Mouse (Mus musculus) embryonic facial prominence, embryonic 11.5 days (tissue): ENCODE measurements at regions not wholly inside any gene's neighbourhood (a gene's known extent, or its start where the extent isn't known, plus 50 kb on each side); places are given as distances from the start of the nearest gene placed in this dataset.
"Not testable (repeated sequence)": the region's sequence is repeated elsewhere in the genome, so short reads cannot be mapped to it uniquely, and the experiment has no call there.

Experiments used
- ATAC-seq: fragments of 200-750 bp; cut with Nextera tagmentation; replicated peaks from 2 replicates; pipeline ENCODE4 v1.8.0; 2017; ENCODE audit warnings: low read depth; ENCODE audit not compliant: insufficient number of reproducible peaks, low FRiP score, low TSS enrichment
- DNase-seq: peaks from one replicate; pipeline ENCODE4 v3.0.0-alpha.2; 2015; ENCODE audit warnings: low spot score
- H3K27ac ChIP-seq: fragments of 300-500 bp; sonication (generic); replicated peaks from 2 replicates; pipeline ENCODE4 v1.5.1; 2014; ENCODE audit warnings: mild to moderate bottlenecking, low read depth, low read length, control low read depth
- H3K27me3 ChIP-seq: fragments of 300-500 bp; sonication (generic); 2 replicates; pipeline ENCODE4 v1.6.1; 2014; ENCODE audit warnings: mild to moderate bottlenecking, low read length, moderate library complexity, mixed read lengths; ENCODE audit not compliant: control insufficient read depth, insufficient read depth
- H3K36me3 ChIP-seq: fragments of 300-500 bp; sonication (generic); replicated peaks from 2 replicates; pipeline ENCODE4 v1.6.1; 2014; ENCODE audit warnings: low read depth, mild to moderate bottlenecking, low read length, moderate library complexity, mixed read lengths; ENCODE audit not compliant: control insufficient read depth, insufficient read depth
- H3K4me1 ChIP-seq: fragments of 300-500 bp; sonication (generic); 2 replicates; pipeline ENCODE4 v1.6.1; 2014; ENCODE audit warnings: low read length, mixed read lengths; ENCODE audit not compliant: control insufficient read depth, insufficient read depth
- H3K4me2 ChIP-seq: fragments of 300-500 bp; sonication (generic); 2 replicates; pipeline ENCODE4 v1.6.1; 2014; ENCODE audit warnings: low read depth, mild to moderate bottlenecking, control low read depth, low read length, moderate library complexity
- H3K4me3 ChIP-seq: fragments of 300-500 bp; sonication (generic); 2 replicates; pipeline ENCODE4 v1.5.1; 2014; ENCODE audit warnings: low read depth, low read length, control low read depth
- H3K9ac ChIP-seq: fragments of 300-500 bp; sonication (generic); replicated peaks from 2 replicates; pipeline ENCODE4 v1.6.1; 2014; ENCODE audit warnings: mild to moderate bottlenecking, control low read depth, low read length
- H3K9me3 ChIP-seq: fragments of 300-500 bp; sonication (generic); replicated peaks from 2 replicates; pipeline ENCODE4 v1.6.1; 2016; ENCODE audit warnings: mild to moderate bottlenecking, low read length, inconsistent platforms, mixed read lengths; ENCODE audit not compliant: control insufficient read depth
- WGBS: fragments of 180-500 bp; shearing (Covaris S2); extraction: QIAGEN DNeasy Blood & Tissue Kit; methylation state at CpG from one replicate; pipeline ENCODE4 v1.1.7; 2014; 5-methylcytosine and 5-hydroxymethylcytosine counted together

DNA sequence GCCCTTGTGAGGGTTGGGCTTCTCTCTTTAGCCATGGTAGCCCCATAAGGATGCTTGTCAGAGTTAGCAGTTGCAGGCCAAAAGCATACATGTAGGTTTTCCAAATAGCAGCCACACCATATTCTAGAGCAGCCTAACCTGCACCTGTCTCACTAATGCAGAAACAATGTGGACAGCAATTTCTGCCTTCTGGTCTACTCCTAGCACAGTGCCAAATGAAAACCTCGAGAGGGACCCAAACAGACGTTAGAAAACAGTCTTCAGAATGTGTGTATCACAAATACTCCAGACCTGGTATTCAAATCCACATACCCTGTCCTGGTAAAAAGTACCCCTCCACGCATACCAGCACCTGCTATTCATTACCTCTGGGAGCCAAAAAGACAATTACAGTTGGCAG, 368.9 kb upstream of the Ngly1 start:
- no peaks in the 10 kb centered on the region for H3K9me3 ChIP-seq
- H3K27me3 ChIP-seq: no peaks in the 10 kb centered on the region
- no peak overlapping the region for H3K9ac ChIP-seq
- H3K4me2 ChIP-seq: no peak overlapping the region
- no peak overlapping the region for H3K4me3 ChIP-seq
- H3K27ac ChIP-seq: no peak overlapping the region
- H3K36me3 ChIP-seq: no peaks in the 10 kb centered on the region
- 84% methylated on average over 3 of the region's 3 CpGs for WGBS
- H3K4me1 ChIP-seq: no peaks in the 10 kb centered on the region
- no peak for ATAC-seq
- DNase-seq: no peak

DNA sequence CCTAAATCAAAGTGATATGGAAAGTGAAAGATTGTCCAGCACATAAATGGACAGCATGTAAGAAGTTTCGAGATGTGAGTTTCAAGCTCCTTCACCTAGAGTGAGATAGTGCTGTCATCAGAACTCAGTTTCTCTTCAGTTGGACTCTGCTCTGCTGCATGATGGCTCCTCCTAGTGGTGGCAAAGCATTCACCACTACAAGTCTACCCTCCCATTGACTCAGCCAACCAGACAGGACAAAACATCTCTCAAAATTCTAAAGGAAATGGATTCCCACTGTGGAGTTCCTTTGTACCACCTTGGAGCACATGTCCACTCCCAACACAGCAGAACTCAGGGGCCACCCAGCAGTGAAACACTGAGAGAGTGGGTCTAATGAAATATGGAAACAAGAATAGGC, 367.8 kb upstream of the Ngly1 start:
- Histone ChIP-seq H3K4me1 (no peaks in the 10 kb centered on the region), H3K27me3 (no peaks in the 10 kb centered on the region), H3K4me3 (no peak overlapping the region), H3K9ac (no peak overlapping the region), H3K27ac (no peak overlapping the region), H3K4me2 (no peak overlapping the region), H3K9me3 (no peaks in the 10 kb centered on the region), H3K36me3 (no peaks in the 10 kb centered on the region)
- DNase-seq: peak; percentile 38
- no peak for ATAC-seq
- WGBS: 87% methylated on average over 1 of the region's 1 CpGs

DNA sequence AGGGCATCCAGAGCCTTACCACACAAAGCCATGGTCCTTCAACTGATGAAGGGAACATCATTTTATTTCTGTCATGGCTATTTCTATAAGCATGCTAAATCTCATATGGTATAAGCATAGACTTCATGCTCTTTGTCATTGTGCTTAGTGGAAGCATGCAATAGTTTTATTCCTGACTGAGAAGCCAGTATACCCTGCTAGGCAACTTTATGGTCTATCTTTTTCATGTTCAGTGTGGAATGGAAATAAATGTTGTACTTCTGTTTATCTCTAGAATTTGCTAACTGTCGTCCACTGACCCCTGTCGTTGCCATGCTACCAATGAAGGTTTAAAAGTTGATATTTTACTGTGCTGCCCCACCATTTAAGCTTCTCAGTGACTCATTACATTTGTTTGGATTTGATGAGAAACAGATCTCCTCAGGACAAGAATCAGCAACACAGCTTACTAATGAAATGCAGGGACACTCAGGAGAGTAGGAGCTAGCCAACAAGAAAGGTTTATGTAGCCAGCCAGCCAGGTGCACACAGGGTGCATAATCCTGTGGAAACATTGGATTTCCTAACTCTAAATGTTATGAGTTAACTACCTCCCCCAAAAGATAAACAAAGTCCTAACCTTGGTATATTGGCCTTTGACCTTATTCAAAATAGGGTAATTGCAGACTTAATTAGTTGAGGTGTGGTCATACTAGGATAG, 364.3 kb upstream of the Ngly1 start:
- no peak overlapping the region for H3K4me3 ChIP-seq
- H3K27ac ChIP-seq: no peak overlapping the region
- no peaks in the 10 kb centered on the region for H3K9me3 ChIP-seq
- DNase-seq (peak; percentile 16), ATAC-seq (no peak)
- H3K27me3 ChIP-seq: no peaks in the 10 kb centered on the region
- 47% methylated on average over 2 of the region's 2 CpGs for WGBS
- no peaks in the 10 kb centered on the region for H3K36me3 ChIP-seq
- no peak overlapping the region for H3K9ac ChIP-seq
- no peaks in the 10 kb centered on the region for H3K4me1 ChIP-seq
- no peak overlapping the region for H3K4me2 ChIP-seq

DNA sequence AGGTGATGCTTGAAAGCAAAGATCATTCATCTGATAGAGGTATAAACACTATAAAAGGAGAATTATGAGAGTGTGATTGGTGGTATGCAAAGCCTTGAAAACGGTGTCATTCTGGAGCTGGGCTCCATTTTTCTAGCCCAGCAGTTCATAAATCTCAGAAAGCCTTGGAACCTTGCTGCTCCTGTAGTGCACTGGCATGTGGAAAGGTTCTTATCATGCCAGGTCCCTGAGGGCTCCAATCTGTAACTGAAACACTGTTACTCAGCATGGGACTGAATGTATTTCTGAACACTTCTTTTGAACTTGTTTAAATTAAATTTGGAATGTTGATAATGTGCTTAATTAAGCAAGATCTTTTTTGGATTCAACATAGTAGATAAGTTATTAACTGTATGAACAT, 352.0 kb upstream of the Ngly1 start:
- H3K9ac ChIP-seq: no peak overlapping the region
- WGBS: 92% methylated on average over 1 of the region's 1 CpGs
- no peak overlapping the region for H3K27ac ChIP-seq
- H3K36me3 ChIP-seq: no peaks in the 10 kb centered on the region
- no peak for ATAC-seq
- H3K9me3 ChIP-seq: no peaks in the 10 kb centered on the region
- no peaks in the 10 kb centered on the region for H3K4me1 ChIP-seq
- no peak overlapping the region for H3K4me3 ChIP-seq
- no peak overlapping the region for H3K4me2 ChIP-seq
- no peaks in the 10 kb centered on the region for H3K27me3 ChIP-seq
- DNase-seq: no peak

DNA sequence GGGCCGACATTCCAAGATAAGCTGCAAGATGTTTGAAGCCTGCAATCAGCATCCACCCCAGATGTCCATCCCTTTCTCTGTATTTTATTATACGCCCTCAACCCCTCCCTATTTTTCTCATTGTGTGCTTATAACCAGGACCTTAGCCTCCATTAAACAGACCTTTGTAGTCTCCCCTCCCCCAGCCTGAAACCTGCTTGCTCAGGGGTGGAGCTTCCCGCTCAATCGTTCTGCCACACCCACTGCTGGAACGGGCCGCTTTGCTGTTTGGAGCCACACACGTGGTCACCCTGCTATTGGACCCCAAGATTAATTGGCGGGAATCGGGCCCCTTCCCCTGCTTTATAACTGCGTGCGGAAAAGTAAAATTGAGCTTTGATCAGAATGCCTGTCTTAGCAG, 342.7 kb upstream of the Ngly1 start:
- H3K4me2 ChIP-seq, H3K4me3 ChIP-seq, DNase-seq, H3K9ac ChIP-seq, ATAC-seq, H3K27ac ChIP-seq, H3K9me3 ChIP-seq, H3K36me3 ChIP-seq, H3K4me1 ChIP-seq, H3K27me3 ChIP-seq: not testable (repeated sequence)
- 90% methylated on average over 11 of the region's 11 CpGs for whole genome bisulfite sequencing

DNA sequence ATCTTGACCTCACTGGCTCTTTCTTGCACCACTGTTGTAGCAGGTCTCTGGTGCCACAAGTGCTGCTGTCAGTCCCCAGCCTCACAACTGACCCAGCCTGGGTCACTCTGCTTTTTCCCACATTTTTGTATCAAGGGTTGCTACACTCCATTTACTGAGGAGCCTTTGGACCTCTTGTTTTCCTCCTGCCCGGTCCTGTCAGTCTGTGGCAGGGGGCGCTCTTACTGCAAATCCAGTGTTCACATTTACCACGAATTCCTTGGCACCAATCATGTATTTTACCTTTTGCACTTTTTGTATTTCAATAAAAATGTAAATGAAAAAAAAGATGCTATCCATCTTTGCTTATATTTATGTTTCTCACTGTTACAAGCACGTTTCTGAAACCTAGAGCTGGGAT, 335.9 kb upstream of the Ngly1 start:
- H3K4me2 ChIP-seq, ATAC-seq, H3K27me3 ChIP-seq, H3K9ac ChIP-seq, H3K4me1 ChIP-seq, H3K9me3 ChIP-seq, H3K27ac ChIP-seq, DNase-seq, H3K4me3 ChIP-seq, H3K36me3 ChIP-seq: not testable (repeated sequence)
- WGBS: 69% methylated on average over 4 of the region's 4 CpGs

DNA sequence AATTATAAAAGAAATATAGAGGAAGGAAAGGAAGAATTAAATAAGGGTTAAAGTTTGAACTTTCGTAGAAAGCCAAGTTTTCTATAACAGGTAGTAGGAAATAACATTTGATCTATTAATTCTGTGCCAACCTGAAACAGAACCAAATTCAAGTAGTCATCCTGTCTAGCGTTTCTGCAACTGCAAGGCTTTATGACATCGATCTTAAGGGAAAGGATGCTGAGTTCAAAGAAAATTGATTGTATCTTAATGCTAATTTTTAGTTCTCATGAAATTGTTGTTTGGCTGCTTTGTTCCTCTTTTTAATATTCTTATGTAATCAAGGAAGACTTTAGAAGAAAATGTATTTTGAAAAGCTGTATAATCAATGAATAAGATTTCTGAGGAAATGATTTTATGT, 334.9 kb upstream of the Ngly1 start:
- no peaks in the 10 kb centered on the region for H3K36me3 ChIP-seq
- no peak overlapping the region for H3K4me3 ChIP-seq
- no peaks in the 10 kb centered on the region for H3K4me1 ChIP-seq
- WGBS: 88% methylated on average over 3 of the region's 3 CpGs
- H3K9me3 ChIP-seq: no peaks in the 10 kb centered on the region
- H3K27ac ChIP-seq: no peak overlapping the region
- H3K9ac ChIP-seq: no peak overlapping the region
- no peaks in the 10 kb centered on the region for H3K27me3 ChIP-seq
- DNase-seq (no peak), ATAC-seq (no peak)
- H3K4me2 ChIP-seq: no peak overlapping the region

DNA sequence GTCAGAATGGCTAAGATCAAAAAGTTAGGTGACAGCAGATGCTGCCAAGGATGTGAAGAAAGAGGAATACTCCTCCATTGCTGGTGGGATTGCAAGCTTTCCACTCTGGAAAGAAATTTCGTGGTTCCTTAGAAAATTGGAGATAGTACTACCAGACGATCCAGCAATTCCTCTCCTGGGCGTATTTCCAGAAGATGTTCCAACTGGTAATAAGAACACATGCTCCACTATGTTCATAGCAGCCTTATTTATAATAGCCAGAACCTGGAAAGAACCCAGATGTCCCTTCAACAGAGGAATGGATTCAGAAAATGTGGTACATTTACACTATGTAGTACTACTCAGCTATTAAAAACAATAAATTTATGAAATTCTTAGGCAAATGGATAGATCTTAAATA, 324.4 kb upstream of the Ngly1 start:
- H3K27me3 ChIP-seq, H3K27ac ChIP-seq, H3K9ac ChIP-seq, H3K4me3 ChIP-seq, H3K36me3 ChIP-seq, ATAC-seq, H3K4me1 ChIP-seq, H3K4me2 ChIP-seq, DNase-seq, H3K9me3 ChIP-seq: not testable (repeated sequence)
- WGBS: 87% methylated on average over 3 of the region's 3 CpGs
